ENCODE assay signal across 12 mouse cellular contexts in genomic region chr17:31429402-31429801, GRCm38 (mm10). TPM values are rescaled to one million over a fixed set of nuclear protein-coding genes. Genes with fewer than 3 reads are reported as not detected.
DNase-seq lines count a peak whose midpoint lies in the region; ATAC-seq and TF ChIP-seq lines count a peak whose summit lies in the region.
"Had no signal": no experiment of that assay in that cellular context is flagged by ENCODE, and none has a peak within 500 bp of the region (broad histone marks: within the 10 kb centered on the region; RNA-seq: fewer than 3 reads in every experiment).

No protein-coding gene starts in this region.

- peak; percentile 30; the same call in 1 of the 2 replicates for TF ChIP-seq CTCF in heart, postnatal 0 days (IDR thresholded peaks at IDR 0.05; ENCODE audit: low read depth)
- TF ChIP-seq CTCF in testis, adult 2 months (IDR thresholded peaks at IDR 0.05; ENCODE audit: control insufficient read depth, insufficient read depth, insufficient replicate concordance, low read depth, low read length), result peak; percentile 86; the same call in 1 of the 2 replicates
- peak; percentile 66; the same call in 1 of the 2 replicates for TF ChIP-seq CTCF in small intestine, adult 2 months (IDR thresholded peaks at IDR 0.05; ENCODE audit: extremely low read depth, insufficient read length, insufficient replicate concordance, low read depth, low read length)

- no peak overlapping the region for H3K4me2 ChIP-seq in heart, postnatal 0 days (ENCODE audit: low read depth, low read length)
- H3K4me2 ChIP-seq: forebrain, embryonic 15.5 days; hindbrain, embryonic 14.5 days; midbrain, embryonic 13.5 days had no signal

- TF ChIP-seq POLR2A in testis, adult 2 months (IDR thresholded peaks at IDR 0.05; ENCODE audit: control insufficient read depth, low read depth, low read length), result no peak
- TF ChIP-seq POLR2A in small intestine, adult 2 months (IDR thresholded peaks at IDR 0.05; ENCODE audit: low read depth, low read length), result no peak

- H3K9me3 ChIP-seq in heart, postnatal 0 days (replicated peaks; ENCODE audit: control insufficient read depth, low read length), result peaks cover 8% of the 10 kb centered on the region; the same call in 1 of the 2 replicates

- no peak overlapping the region for H3K9ac ChIP-seq in heart, postnatal 0 days (replicated peaks; ENCODE audit: low read depth, low read length)
- H3K9ac ChIP-seq: forebrain, embryonic 15.5 days; hindbrain, embryonic 14.5 days; midbrain, embryonic 13.5 days had no signal

- no peak for TF ChIP-seq EP300 in heart, postnatal 0 days (IDR thresholded peaks at IDR 0.05; ENCODE audit: low read depth)

- no peaks in the 10 kb centered on the region; the same call in 1 of the 2 replicates for H3K36me3 ChIP-seq in heart, postnatal 0 days (replicated peaks; ENCODE audit: control insufficient read depth, insufficient read depth, low read length)
- no peaks in the 10 kb centered on the region for H3K36me3 ChIP-seq in testis, adult 2 months (ENCODE audit: control insufficient read depth, insufficient read depth, low read length)
- peaks cover 2% of the 10 kb centered on the region; the same call in 1 of the 2 replicates for H3K36me3 ChIP-seq in small intestine, adult 2 months (ENCODE audit: control insufficient read depth, insufficient read depth, low read length)

- no peak for ATAC-seq in heart, postnatal 0 days (ENCODE audit: insufficient read depth, low read depth)
- no peak for ATAC-seq in megakaryocyte, adult 5-6 weeks (ENCODE audit: poor library complexity, severe bottlenecking)
- ATAC-seq: forebrain, embryonic 15.5 days; midbrain, embryonic 13.5 days; Patski had no signal

- 88% methylated on average over 2 of the region's 2 CpGs for WGBS in heart, postnatal 0 days
- WGBS in small intestine, adult 2 months, result 97% methylated on average over 2 of the region's 2 CpGs

- H3K4me3 ChIP-seq in heart, postnatal 0 days (ENCODE audit: low read depth, low read length), result no peak overlapping the region
- H3K4me3 ChIP-seq in testis, adult 2 months (ENCODE audit: control insufficient read depth, low read depth, low read length), result no peak overlapping the region
- no peak overlapping the region for H3K4me3 ChIP-seq in small intestine, adult 2 months (ENCODE audit: low read depth, low read length)
- H3K4me3 ChIP-seq: forebrain, embryonic 15.5 days; midbrain, embryonic 13.5 days had no signal

- no peaks in the 10 kb centered on the region for H3K27me3 ChIP-seq in heart, postnatal 0 days (ENCODE audit: control insufficient read depth, insufficient read depth, low read length)
- H3K27me3 ChIP-seq in testis, adult 2 months (ENCODE audit: control insufficient read depth, insufficient read depth, low read length), result no peaks in the 10 kb centered on the region
- H3K27me3 ChIP-seq in small intestine, adult 2 months (ENCODE audit: control insufficient read depth, insufficient read depth, low read length), result no peaks in the 10 kb centered on the region
- H3K27me3 ChIP-seq: forebrain, embryonic 15.5 days; Patski had no signal

- H3K27ac ChIP-seq in heart, postnatal 0 days (ENCODE audit: low read depth), result no peak overlapping the region
- H3K27ac ChIP-seq in testis, adult 2 months (ENCODE audit: control insufficient read depth, insufficient read depth, low read depth, low read length), result no peak overlapping the region
- H3K27ac ChIP-seq in small intestine, adult 2 months (ENCODE audit: insufficient read depth, low read depth, low read length), result no peak overlapping the region
- H3K27ac ChIP-seq: forebrain, embryonic 15.5 days; hindbrain, embryonic 14.5 days; midbrain, embryonic 13.5 days had no signal

- DNase-seq in heart, postnatal 0 days (ENCODE audit: low spot score), result no peak
- DNase-seq in heart, postnatal 4 days, result no peak
- no peak for DNase-seq in testis, postnatal 10 days (ENCODE audit: low spot score)
- DNase-seq in R1 (ENCODE audit: low read depth, low spot score), result peak; percentile 78
- DNase-seq in ovary, adult 18-20 months (ENCODE audit: low spot score), result no peak

- H3K4me1 ChIP-seq in heart, postnatal 0 days (ENCODE audit: control insufficient read depth, insufficient read depth), result peaks cover 15% of the 10 kb centered on the region; the same call in 1 of the 2 replicates
- peaks cover under 1% of the 10 kb centered on the region; the same call in 1 of the 2 replicates for H3K4me1 ChIP-seq in testis, adult 2 months (ENCODE audit: control insufficient read depth, insufficient read depth, low read length)
- peaks cover 18% of the 10 kb centered on the region; the same call in 1 of the 2 replicates for H3K4me1 ChIP-seq in small intestine, adult 2 months (ENCODE audit: control insufficient read depth, insufficient read depth, insufficient read length, low read length)

RNA-seq across cellular contexts. Expression of gene Pde9a, which starts 43.4 kb away (rescaled TPM):
- total RNA-seq in heart, postnatal 0 days (2014; rRNA removed; ENCODE audit: low replicate concordance), result 2.6 and 19.5 TPM in 2 replicates
- polyA plus RNA-seq in heart, postnatal 0 days (2015; fragmentation: Nextera tagmentation; extraction: Ambion mirVana), result 5.7 and 6.6 TPM in 2 replicates
- total RNA-seq in heart, postnatal 4 days (2021), result 10 to 100 TPM in 1 of 2 experiments, 1 to 10 TPM in 1; 9.2 to 11.3 TPM
- polyA plus RNA-seq in testis, adult 2 months (2012; rRNA removed), result 3.8 and 6.4 TPM in 2 replicates
- polyA plus RNA-seq in small intestine, adult 2 months (2012; rRNA removed), result 112 and 394 TPM in 2 replicates
- not detected in 2 replicates for total RNA-seq in megakaryocyte, adult 5-6 weeks (2015)
- 0.29 TPM in 1 of 2 replicates, not detected in the other for total RNA-seq in megakaryocyte, adult 5-6 weeks (2017)
- polyA plus RNA-seq: Patski had no signal

Comparison
In these comparisons a context has a peak if more than half of its experiments do, and no peak if none do; other contexts are left out.
1. CTCF ChIP-seq: peak in every context shown above with its lines; median percentile 86 in testis, adult 2 months; 66 in small intestine, adult 2 months; 30 in heart, postnatal 0 days.